Mouse (Mus musculus) hindbrain, embryonic 11.5 days (tissue): ENCODE measurements at regions not wholly inside any gene's neighbourhood (a gene's known extent, or its start where the extent isn't known, plus 50 kb on each side); places are given as distances from the start of the nearest gene placed in this dataset.

ENCODE experiments used
- ATAC-seq: fragments of 200-750 bp; cut with Nextera tagmentation; 2 replicates; pipeline ENCODE4 v1.8.0; 2017; ENCODE audit warnings: mild to moderate bottlenecking, moderate TSS enrichment, moderate library complexity; ENCODE audit not compliant: low FRiP score
- DNase-seq: peaks from one replicate; pipeline ENCODE4 v3.0.0-alpha.2; 2015; ENCODE audit warnings: low spot score
- H3K27ac ChIP-seq: fragments of 300-500 bp; sonication (generic); 2 replicates; pipeline ENCODE4 v1.5.1; 2014; ENCODE audit warnings: mild to moderate bottlenecking, low read depth, low read length
- H3K27me3 ChIP-seq: fragments of 300-500 bp; sonication (generic); 2 replicates; pipeline ENCODE4 v1.6.1; 2014; ENCODE audit warnings: mild to moderate bottlenecking, low read length, moderate library complexity, mixed read lengths; ENCODE audit not compliant: control insufficient read depth, insufficient read depth
- H3K36me3 ChIP-seq: fragments of 300-500 bp; sonication (generic); 2 replicates; pipeline ENCODE4 v1.6.1; 2014; ENCODE audit warnings: mild to moderate bottlenecking, low read length, moderate library complexity, mixed read lengths; ENCODE audit not compliant: control insufficient read depth, insufficient read depth
- H3K4me1 ChIP-seq: fragments of 300-500 bp; sonication (generic); replicated peaks from 2 replicates; pipeline ENCODE4 v1.6.1; 2014; ENCODE audit warnings: low read length, mixed read lengths; ENCODE audit not compliant: control insufficient read depth, insufficient read depth
- H3K4me2 ChIP-seq: fragments of 300-500 bp; sonication (generic); replicated peaks from 2 replicates; pipeline ENCODE4 v1.6.1; 2014; ENCODE audit warnings: mild to moderate bottlenecking, low read depth, low read length
- H3K4me3 ChIP-seq: fragments of 300-500 bp; sonication (generic); 2 replicates; pipeline ENCODE4 v1.5.1; 2014; ENCODE audit warnings: low read depth, low read length
- H3K9ac ChIP-seq: fragments of 300-500 bp; sonication (generic); 2 replicates; pipeline ENCODE4 v1.6.1; 2014; ENCODE audit warnings: low read depth, low read length
- H3K9me3 ChIP-seq: fragments of 300-500 bp; sonication (generic); 2 replicates; pipeline ENCODE4 v1.6.1; 2016; ENCODE audit warnings: low read length; ENCODE audit not compliant: control insufficient read depth
- WGBS: fragments of 180-500 bp; shearing (Covaris S2); extraction: QIAGEN DNeasy Blood & Tissue Kit; methylation state at CpG from one replicate; pipeline ENCODE4 v1.1.7; 2014; 5-methylcytosine and 5-hydroxymethylcytosine counted together

DNA sequence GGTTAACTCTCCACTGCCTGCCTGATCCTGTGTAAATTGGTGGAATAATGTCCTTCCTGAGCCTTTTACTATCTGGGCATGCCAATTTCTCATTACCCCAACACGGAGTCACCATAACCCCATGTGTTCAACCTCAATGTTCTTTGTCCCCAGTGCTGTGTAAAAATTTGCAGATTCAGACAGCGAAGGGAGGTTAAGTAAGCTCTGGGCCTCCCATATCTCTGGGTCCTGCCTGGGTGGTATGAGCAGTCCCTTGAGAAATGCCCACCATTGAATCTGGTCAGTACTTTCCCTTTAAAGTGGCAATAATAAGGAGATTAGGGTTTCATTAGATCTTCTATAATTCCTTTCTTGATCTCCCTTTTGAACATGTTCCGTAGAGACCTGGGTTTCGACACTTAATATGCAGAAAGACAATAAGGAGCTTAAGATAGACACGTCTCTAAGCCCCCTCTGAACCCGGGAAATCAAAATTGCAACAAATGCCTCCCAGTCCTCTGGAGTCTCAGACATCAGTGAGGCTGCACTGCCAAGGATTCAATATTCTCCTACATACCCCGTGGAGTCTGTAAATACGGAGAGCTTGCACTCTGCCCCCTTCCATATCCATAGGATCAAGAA is 279.0 kb upstream of the Apob start:
- Histone ChIP-seq H3K27me3 (no peaks in the 10 kb centered on the region), H3K36me3 (no peaks in the 10 kb centered on the region), H3K9ac (no peak overlapping the region), H3K27ac (no peak overlapping the region), H3K4me3 (no peak overlapping the region), H3K4me2 (no peak overlapping the region), H3K9me3 (no peaks in the 10 kb centered on the region), H3K4me1 (no peaks in the 10 kb centered on the region)
- no peak for ATAC-seq
- WGBS, result 84% methylated on average over 8 of the region's 8 CpGs
- DNase-seq, result no peak

GRCm38 (mm10) chr12:7709102-7709501 is 268.3 kb upstream of the Apob start:
- WGBS, result 31% methylated on average over 5 of the region's 5 CpGs
- Histone ChIP-seq H3K9me3 (no peaks in the 10 kb centered on the region), H3K4me2 (no peak overlapping the region), H3K27ac (no peak overlapping the region), H3K4me1 (no peaks in the 10 kb centered on the region), H3K9ac (no peak overlapping the region), H3K27me3 (no peaks in the 10 kb centered on the region), H3K4me3 (no peak overlapping the region), H3K36me3 (no peaks in the 10 kb centered on the region)
- ATAC-seq (peak; percentile 83), DNase-seq (peak; percentile 16)

DNA sequence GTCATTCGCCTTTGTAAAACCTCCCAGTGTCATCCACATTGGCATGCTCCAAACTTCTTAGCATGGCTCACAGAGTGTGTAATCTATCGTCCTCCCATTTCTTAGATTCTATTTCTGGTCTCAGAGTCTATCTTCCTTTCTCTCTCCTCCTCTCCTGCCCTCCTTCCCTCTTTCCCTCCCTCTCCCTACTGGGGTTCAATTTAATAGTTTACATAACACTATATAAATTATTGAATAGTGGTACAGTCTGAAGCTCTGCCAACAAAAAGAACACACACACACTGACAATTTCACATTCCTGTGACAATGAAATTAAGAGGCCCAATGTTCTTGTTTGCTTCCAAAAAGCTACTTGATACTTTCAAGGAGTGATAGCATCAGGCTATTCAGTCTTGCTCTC is 267.6 kb upstream of the Apob start:
- H3K9ac ChIP-seq, result no peak overlapping the region
- no peak overlapping the region for H3K4me3 ChIP-seq
- H3K27me3 ChIP-seq, result no peaks in the 10 kb centered on the region
- no peaks in the 10 kb centered on the region for H3K36me3 ChIP-seq
- H3K4me2 ChIP-seq, result no peak overlapping the region
- 80% methylated on average over 2 of the region's 2 CpGs for WGBS
- H3K9me3 ChIP-seq, result no peaks in the 10 kb centered on the region
- H3K27ac ChIP-seq, result no peak overlapping the region
- ATAC-seq (no peak), DNase-seq (no peak)
- H3K4me1 ChIP-seq, result no peaks in the 10 kb centered on the region

- Histone ChIP-seq H3K27ac (no peak overlapping the region), H3K9me3 (no peaks in the 10 kb centered on the region), H3K27me3 (no peaks in the 10 kb centered on the region), H3K36me3 (no peaks in the 10 kb centered on the region), H3K9ac (no peak overlapping the region), H3K4me2 (no peak overlapping the region), H3K4me1 (no peaks in the 10 kb centered on the region), H3K4me3 (no peak overlapping the region)
- DNase-seq, result no peak
- WGBS, result 93% methylated on average over 4 of the region's 4 CpGs
- ATAC-seq, result no peak
Observed at GRCm38 (mm10) chr12:7715091-7715490, 262.4 kb upstream of the Apob start.

GRCm38 (mm10) chr12:7718556-7718955 is 258.9 kb upstream of the Apob start:
- Histone ChIP-seq H3K27ac (no peak overlapping the region), H3K4me1 (no peaks in the 10 kb centered on the region), H3K9ac (no peak overlapping the region), H3K9me3 (no peaks in the 10 kb centered on the region), H3K27me3 (no peaks in the 10 kb centered on the region), H3K4me3 (no peak overlapping the region), H3K4me2 (no peak overlapping the region), H3K36me3 (no peaks in the 10 kb centered on the region)
- ATAC-seq (no peak), DNase-seq (no peak)
- 82% methylated on average over 2 of the region's 2 CpGs for WGBS

DNA sequence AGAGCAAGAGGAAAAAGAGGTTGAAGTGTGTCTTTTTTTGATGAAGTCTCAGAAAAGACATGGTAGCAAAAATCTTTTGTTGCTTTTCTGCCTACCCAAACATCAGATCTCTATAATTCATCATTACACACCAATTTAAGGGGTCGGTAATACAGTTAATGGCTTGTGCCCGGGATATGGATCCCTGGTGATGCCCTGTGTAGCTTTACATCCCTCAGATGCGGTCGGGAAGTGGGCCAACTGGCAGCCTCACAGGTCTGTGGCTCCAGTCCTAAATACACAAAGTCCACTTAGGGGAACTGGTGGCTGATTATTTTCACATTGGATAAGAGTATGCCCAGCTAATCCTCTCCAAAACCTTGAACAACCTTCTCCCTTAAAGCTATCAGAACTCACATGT is 258.4 kb upstream of the Apob start:
- 88% methylated on average over 4 of the region's 4 CpGs for WGBS
- no peak overlapping the region for H3K9ac ChIP-seq
- H3K9me3 ChIP-seq, result no peaks in the 10 kb centered on the region
- no peak for DNase-seq
- H3K4me1 ChIP-seq, result no peaks in the 10 kb centered on the region
- no peak overlapping the region for H3K4me2 ChIP-seq
- no peaks in the 10 kb centered on the region for H3K36me3 ChIP-seq
- ATAC-seq, result no peak
- no peak overlapping the region for H3K4me3 ChIP-seq
- H3K27me3 ChIP-seq, result no peaks in the 10 kb centered on the region
- H3K27ac ChIP-seq, result no peak overlapping the region

GRCm38 (mm10) chr12:7724992-7725391 is 252.5 kb upstream of the Apob start:
- H3K9ac ChIP-seq, result no peak overlapping the region
- H3K36me3 ChIP-seq, result no peaks in the 10 kb centered on the region
- 89% methylated on average over 3 of the region's 3 CpGs for WGBS
- H3K27me3 ChIP-seq, result no peaks in the 10 kb centered on the region
- no peaks in the 10 kb centered on the region for H3K4me1 ChIP-seq
- no peak overlapping the region for H3K4me2 ChIP-seq
- DNase-seq (no peak), ATAC-seq (no peak)
- H3K4me3 ChIP-seq, result no peak overlapping the region
- H3K9me3 ChIP-seq, result no peaks in the 10 kb centered on the region
- no peak overlapping the region for H3K27ac ChIP-seq

- Histone ChIP-seq H3K4me3 (no peak overlapping the region), H3K27me3 (no peaks in the 10 kb centered on the region), H3K9me3 (no peaks in the 10 kb centered on the region), H3K36me3 (no peaks in the 10 kb centered on the region), H3K4me2 (no peak overlapping the region), H3K4me1 (0 out of 2 replicates have a peak, but pooled peaks cover 2% of the 10 kb centered on the region), H3K27ac (no peak overlapping the region), H3K9ac (no peak overlapping the region)
- DNase-seq (no peak), ATAC-seq (no peak)
- 91% methylated on average over 2 of the region's 2 CpGs for WGBS
Observed at GRCm38 (mm10) chr12:7738020-7738419, 239.4 kb upstream of the Apob start.

- 62% methylated on average over 3 of the region's 3 CpGs for WGBS
- peak; percentile 79; the same call in 1 of the 2 replicates for ATAC-seq
- Histone ChIP-seq H3K4me3 (no peak overlapping the region), H3K4me1 (0 out of 2 replicates have a peak, but pooled peaks cover 2% of the 10 kb centered on the region), H3K9ac (no peak overlapping the region), H3K27me3 (no peaks in the 10 kb centered on the region), H3K4me2 (no peak overlapping the region), H3K36me3 (no peaks in the 10 kb centered on the region), H3K9me3 (no peaks in the 10 kb centered on the region), H3K27ac (0 out of 2 replicates have a peak overlapping the region, but pooled peaks have one; percentile 4)
- no peak for DNase-seq
Observed at GRCm38 (mm10) chr12:7738629-7739351, 238.7 kb upstream of the Apob start.
